In genomic region chr9:43074611-43075010, GRCm38 (mm10) we compare ENCODE assay signal across 27 mouse cellular contexts.
"Had no signal": no experiment of that assay in that cellular context is flagged by ENCODE, and none has a peak within 500 bp of the region (broad histone marks: within the 10 kb centered on the region; RNA-seq: fewer than 3 reads in every experiment).

No protein-coding gene starts in this region.

- DNase-seq: gastrocnemius, adult 2 months; gastrocnemius, postnatal 10 days; gastrocnemius, postnatal 36 days; heart, adult 18-20 months; heart, postnatal 10 days; heart, postnatal 4 days; kidney, adult 18-20 months; kidney, adult 8-10 months; kidney, postnatal 14 days; kidney, postnatal 36 days; layer of hippocampus, adult 9-11 months; layer of hippocampus, postnatal 36 days; left cerebral cortex, postnatal 4 days had no signal

- H3K27me3 ChIP-seq: heart, embryonic 12.5 days; hindbrain, embryonic 12.5 days; intestine, embryonic 15.5 days; kidney, embryonic 15.5 days; limb, embryonic 13.5 days; limb, embryonic 15.5 days; liver, embryonic 12.5 days had no signal

- H3K27ac ChIP-seq: gastrocnemius, adult 2 months; heart, embryonic 10.5 days; hindbrain, embryonic 10.5 days; hindbrain, embryonic 12.5 days; hindbrain, embryonic 14.5 days; intestine, embryonic 15.5 days; kidney, embryonic 15.5 days; kidney, postnatal 0 days; limb, embryonic 13.5 days; limb, embryonic 15.5 days; liver, embryonic 12.5 days had no signal

- H3K4me2 ChIP-seq: heart, embryonic 12.5 days; hindbrain, embryonic 12.5 days; hindbrain, embryonic 14.5 days; intestine, embryonic 15.5 days; kidney, embryonic 15.5 days; limb, embryonic 13.5 days; limb, embryonic 15.5 days; liver, embryonic 12.5 days had no signal

- H3K4me1 ChIP-seq: intestine, embryonic 15.5 days; liver, embryonic 12.5 days had no signal

- H3K9me3 ChIP-seq: heart, embryonic 10.5 days; heart, embryonic 12.5 days; hindbrain, embryonic 10.5 days; hindbrain, embryonic 12.5 days; intestine, embryonic 15.5 days; kidney, embryonic 15.5 days; limb, embryonic 13.5 days; limb, embryonic 15.5 days; liver, embryonic 12.5 days had no signal

- ATAC-seq: hindbrain, embryonic 16.5 days; inflammation-experienced regulatory T-cells, adult 6 months; intestine, embryonic 15.5 days; intestine, postnatal 0 days; liver, embryonic 12.5 days had no signal

- H3K36me3 ChIP-seq: heart, embryonic 10.5 days; heart, embryonic 12.5 days; hindbrain, embryonic 10.5 days; hindbrain, embryonic 12.5 days; intestine, embryonic 15.5 days; kidney, embryonic 15.5 days; limb, embryonic 13.5 days; limb, embryonic 15.5 days; liver, embryonic 12.5 days had no signal

- H3K9ac ChIP-seq: heart, embryonic 12.5 days; hindbrain, embryonic 12.5 days; hindbrain, embryonic 14.5 days; intestine, embryonic 15.5 days; kidney, embryonic 15.5 days; limb, embryonic 13.5 days; limb, embryonic 15.5 days; liver, embryonic 12.5 days had no signal

- H3K4me3 ChIP-seq: gastrocnemius, adult 2 months; heart, embryonic 10.5 days; heart, embryonic 12.5 days; hindbrain, embryonic 10.5 days; hindbrain, embryonic 12.5 days; intestine, embryonic 15.5 days; kidney, embryonic 15.5 days; limb, embryonic 13.5 days; limb, embryonic 15.5 days; liver, embryonic 12.5 days had no signal
